Mouse (Mus musculus): ENCODE results near the gene Gm44511.
"Not testable (repeated sequence)": the region's sequence is repeated elsewhere in the genome, so short reads cannot be mapped to it uniquely, and the experiment has no call there.

Gm44511 gene

GRCm38 (mm10) chr6:128840669-128841068, 14.6 kb upstream of the Gm44511 start:
- DNase-seq = not testable (repeated sequence)

GRCm38 (mm10) chr6:128839921-128840320, 13.8 kb upstream of the Gm44511 start:
- DNase-seq = no peak

GRCm38 (mm10) chr6:128839266-128839771, 13.2 kb upstream of the Gm44511 start:
- DNase-seq = peak; percentile 89

GRCm38 (mm10) chr6:128838342-128839265, 12.5 kb upstream of the Gm44511 start:
- peak; percentile 94 for DNase-seq

- peak; percentile 32 for DNase-seq
Observed at GRCm38 (mm10) chr6:128837454-128838341, 11.6 kb upstream of the Gm44511 start.

- DNase-seq = no peak
Observed at GRCm38 (mm10) chr6:128836955-128837334, 10.8 kb upstream of the Gm44511 start.

- no peak for DNase-seq
Observed at GRCm38 (mm10) chr6:128836191-128836954, 10.3 kb upstream of the Gm44511 start.

GRCm38 (mm10) chr6:128835571-128835970, 9.5 kb upstream of the Gm44511 start:
- no peak for DNase-seq

GRCm38 (mm10) chr6:128833046-128833445, 6.9 kb upstream of the Gm44511 start:
- DNase-seq = no peak

GRCm38 (mm10) chr6:128829837-128830236, 3.7 kb upstream of the Gm44511 start:
- DNase-seq = no peak

- no peak for DNase-seq
Observed at GRCm38 (mm10) chr6:128826781-128827180, 666 bp upstream of the Gm44511 start.

GRCm38 (mm10) chr6:128818083-128818802, 7.9 kb downstream of the Gm44511 start:
- DNase-seq = no peak

GRCm38 (mm10) chr6:128808532-128808931, 17.6 kb downstream of the Gm44511 start:
- peak; percentile 28 for DNase-seq

- no peak for DNase-seq
Observed at GRCm38 (mm10) chr6:128807021-128807420, 19.1 kb downstream of the Gm44511 start.

GRCm38 (mm10) chr6:128804823-128805640, 21.1 kb downstream of the Gm44511 start:
- peak; percentile 68 for DNase-seq

- peak; percentile 96 for DNase-seq
Observed at GRCm38 (mm10) chr6:128802999-128803857, 22.9 kb downstream of the Gm44511 start.

GRCm38 (mm10) chr6:128802557-128802956, 23.6 kb downstream of the Gm44511 start:
- DNase-seq = no peak

GRCm38 (mm10) chr6:128800696-128801095, 25.4 kb downstream of the Gm44511 start:
- DNase-seq = not testable (repeated sequence)

GRCm38 (mm10) chr6:128799896-128800270, 26.2 kb downstream of the Gm44511 start:
- DNase-seq = no peak

Measured in kidney, adult 18-20 months (tissue).